Mouse (Mus musculus) cerebellum, adult 18-20 months (tissue): Measurements from ENCODE around the gene Gm13101.
"Not testable (repeated sequence)": the region's sequence is repeated elsewhere in the genome, so short reads cannot be mapped to it uniquely, and the experiment has no call there.

ENCODE experiments used
- DNase-seq, 2 experiments: peaks; one replicate each; pipeline ENCODE4 v3.0.0; 2021

The Gm13101 gene

GRCm38 (mm10) chr4:143966850-143967249, at the start of gene Gm13101:
Gm13101 (minus strand) TSS chr4:143966950.
- DNase-seq, result not testable (repeated sequence)

- not testable (repeated sequence) for DNase-seq
These were observed 27.5 kb upstream of the Gm13101 start, which contains the start of gene Pramef17 for GRCm38 (mm10) chr4:143994269-143994668. Pramef17 (minus strand) TSS chr4:143994369.

DNA sequence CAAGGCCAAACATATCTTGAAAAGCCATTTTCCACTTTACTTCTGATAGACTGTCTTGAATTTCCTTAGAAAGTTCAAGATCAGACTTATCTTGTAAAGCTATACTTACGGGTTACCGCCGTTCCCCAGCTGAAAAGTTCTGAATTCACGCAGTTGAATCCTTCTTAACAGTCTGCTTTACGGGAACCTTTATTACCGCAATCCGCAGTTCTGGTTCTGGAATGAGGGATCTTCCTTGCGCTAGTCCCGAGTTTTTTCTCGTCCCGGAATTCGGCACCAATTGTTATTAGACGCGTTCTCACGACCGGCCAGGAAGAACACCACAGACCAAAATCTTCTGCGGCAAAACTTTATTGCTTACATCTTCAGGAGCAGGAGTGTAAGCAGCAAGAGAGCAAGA, 21.4 kb upstream of the Gm13101 start:
- DNase-seq, result peak; percentile 48 to 57

DNA sequence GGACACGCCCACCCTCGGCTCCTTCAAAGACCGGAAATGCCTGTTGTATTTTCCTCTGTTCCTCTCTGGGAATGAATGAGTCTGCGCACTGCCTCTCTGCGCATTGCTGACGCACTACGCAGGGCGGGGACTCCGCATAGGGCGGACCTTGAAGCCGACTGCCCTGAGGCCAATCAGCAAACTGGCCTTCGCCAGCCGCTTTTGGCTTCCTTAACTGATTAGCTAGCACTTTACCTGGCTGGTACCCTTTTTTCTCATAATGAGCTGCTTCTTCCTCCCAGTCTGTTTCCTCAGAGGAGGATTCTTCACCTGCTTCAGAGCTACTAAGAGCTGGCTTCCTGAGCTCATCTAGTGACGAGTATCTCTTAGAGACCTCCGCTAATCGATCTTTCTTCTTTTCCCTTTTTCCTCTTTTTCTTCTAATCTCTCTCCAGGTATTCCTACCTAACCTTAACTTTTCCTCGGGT, 20.8 kb upstream of the Gm13101 start:
- peak; percentile 5 to 30 for DNase-seq

DNA sequence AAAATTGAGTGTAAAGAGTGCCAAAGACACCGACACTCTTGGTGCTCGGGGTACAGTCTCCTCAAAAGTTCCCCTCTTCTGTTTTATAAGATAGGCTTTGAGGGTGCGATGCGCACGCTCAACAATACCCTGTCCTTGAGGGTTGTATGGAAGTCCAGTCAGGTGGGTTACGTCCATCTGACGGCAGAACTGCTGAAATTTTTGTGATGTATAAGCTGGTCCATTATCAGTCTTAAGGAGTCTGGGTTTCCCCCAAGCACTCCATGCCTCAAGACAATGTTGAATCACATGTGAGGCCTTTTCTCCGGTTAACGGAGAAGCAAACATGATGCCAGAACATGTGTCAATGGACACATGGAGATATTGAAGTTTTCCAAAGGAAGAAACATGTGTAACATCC, 19.0 kb upstream of the Gm13101 start:
- peak; percentile 6 to 23 for DNase-seq

DNA sequence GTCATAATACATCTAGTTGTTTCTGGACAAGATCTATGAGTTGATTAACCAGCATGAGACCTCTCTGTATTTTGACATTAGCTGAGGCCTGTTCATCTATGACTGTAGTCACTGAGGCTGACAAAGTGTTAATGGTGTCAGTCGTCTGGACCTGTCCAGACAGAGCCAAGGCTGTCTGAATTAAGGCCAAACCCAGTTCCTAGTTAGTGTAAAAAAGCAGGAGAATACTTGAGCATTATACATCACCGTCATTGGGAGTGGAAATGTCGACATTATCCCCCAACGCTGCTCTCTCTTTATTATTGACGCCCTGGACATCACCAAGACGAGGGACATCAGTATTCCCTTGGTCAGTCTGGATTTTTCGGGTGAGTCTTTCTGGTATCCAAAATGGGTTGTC, 18.4 kb upstream of the Gm13101 start:
- peak; percentile 2 to 18 for DNase-seq

GRCm38 (mm10) chr4:143983446-143983845, 16.7 kb upstream of the Gm13101 start:
- DNase-seq, result not testable (repeated sequence)

DNA sequence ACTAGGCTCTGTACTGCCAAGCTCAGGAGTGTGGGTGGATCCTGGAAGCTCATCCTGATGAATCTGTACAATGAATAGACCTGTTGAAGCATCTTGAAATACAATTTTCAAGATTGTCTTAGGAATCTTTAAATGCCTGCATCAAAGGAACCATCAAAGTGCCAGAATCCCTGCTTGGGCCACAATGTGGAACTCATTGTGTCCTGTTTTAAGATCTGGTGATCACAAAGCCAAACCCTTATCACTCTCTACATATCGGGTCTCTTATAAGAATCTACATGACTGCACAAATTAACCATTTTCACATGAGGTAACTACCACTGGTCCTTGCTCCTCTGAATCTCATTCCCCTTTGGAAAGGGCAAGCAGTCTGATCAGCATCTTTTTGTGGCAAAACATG, 15.8 kb downstream of the Gm13101 start, which contains the start of gene Pramef25:
Gene Pramef25 (minus strand): TSS at position 101 of the 400 bp plus-strand sequence.
- not testable (repeated sequence) for DNase-seq
